Mouse (Mus musculus): ENCODE results near the gene Ap2b1. TPM values are rescaled to one million over a fixed set of nuclear protein-coding genes. Genes with fewer than 3 reads are reported as not detected.

Ap2b1 gene
- polyA plus RNA-seq, 1 experiment from 2014 or later: 82.2 TPM

DNA sequence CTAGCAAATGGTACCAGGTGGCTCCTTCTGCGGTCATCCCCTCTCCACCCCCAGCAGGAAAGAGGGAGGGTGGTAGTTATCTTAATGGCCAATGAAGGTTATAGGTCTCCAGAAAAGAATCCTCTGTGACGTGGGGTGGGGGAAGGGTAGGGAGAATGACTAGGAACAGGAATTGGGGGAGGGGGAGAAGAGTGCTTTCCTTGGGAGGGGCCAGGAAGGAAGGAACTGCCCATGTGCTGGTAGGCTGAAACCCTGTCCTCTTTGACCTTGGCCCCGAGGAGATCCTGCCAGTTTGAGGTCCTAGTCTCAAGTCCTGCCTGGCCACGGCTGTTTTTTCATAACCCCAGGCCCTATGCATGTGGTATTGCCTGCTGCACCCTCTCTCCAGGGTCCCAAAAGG, 150.5 kb downstream of the Ap2b1 start:
- 64% methylated on average over 4 of the region's 4 CpGs for WGBS
- no peak overlapping the region for H3K27ac ChIP-seq
- ATAC-seq: no peak
- H3K4me2 ChIP-seq: no peak overlapping the region
- H3K27me3 ChIP-seq: peaks cover 30% of the 10 kb centered on the region
- H3K4me3 ChIP-seq: no peak overlapping the region
- no peak overlapping the region for H3K9ac ChIP-seq
- H3K9me3 ChIP-seq (replicated peaks): no peaks in the 10 kb centered on the region
- H3K36me3 ChIP-seq (ENCODE audit: poor library complexity, severe bottlenecking): no peaks in the 10 kb centered on the region
- peaks cover 17% of the 10 kb centered on the region for H3K4me1 ChIP-seq

DNA sequence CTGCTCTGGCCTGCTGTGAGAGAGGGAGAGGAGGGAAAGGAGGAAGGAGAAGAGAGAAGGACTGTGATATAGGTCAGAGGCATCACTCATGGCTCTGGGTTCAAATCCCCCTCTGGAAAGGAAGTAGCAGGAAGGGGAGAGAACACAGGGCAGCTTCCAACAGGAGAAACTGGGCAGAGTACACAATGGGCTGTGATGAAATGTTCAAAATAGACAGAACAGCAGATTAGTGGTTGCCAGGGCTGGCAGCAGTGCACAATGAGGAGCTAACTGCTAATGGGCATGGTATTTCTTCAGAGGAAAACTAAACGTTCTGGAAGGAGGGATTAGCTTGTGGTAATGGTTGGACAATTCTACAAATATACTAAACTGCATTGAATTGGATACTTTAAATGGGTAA, 151.7 kb downstream of the Ap2b1 start:
- no peak overlapping the region for H3K4me2 ChIP-seq
- WGBS: 21% methylated on average over 1 of the region's 1 CpGs
- H3K27ac ChIP-seq: no peak overlapping the region
- peaks cover 18% of the 10 kb centered on the region for H3K27me3 ChIP-seq
- H3K4me1 ChIP-seq: peaks cover 17% of the 10 kb centered on the region
- no peak overlapping the region for H3K4me3 ChIP-seq
- no peak overlapping the region for H3K9ac ChIP-seq
- H3K9me3 ChIP-seq (replicated peaks): no peaks in the 10 kb centered on the region
- no peak for ATAC-seq
- H3K36me3 ChIP-seq (ENCODE audit: poor library complexity, severe bottlenecking): no peaks in the 10 kb centered on the region

DNA sequence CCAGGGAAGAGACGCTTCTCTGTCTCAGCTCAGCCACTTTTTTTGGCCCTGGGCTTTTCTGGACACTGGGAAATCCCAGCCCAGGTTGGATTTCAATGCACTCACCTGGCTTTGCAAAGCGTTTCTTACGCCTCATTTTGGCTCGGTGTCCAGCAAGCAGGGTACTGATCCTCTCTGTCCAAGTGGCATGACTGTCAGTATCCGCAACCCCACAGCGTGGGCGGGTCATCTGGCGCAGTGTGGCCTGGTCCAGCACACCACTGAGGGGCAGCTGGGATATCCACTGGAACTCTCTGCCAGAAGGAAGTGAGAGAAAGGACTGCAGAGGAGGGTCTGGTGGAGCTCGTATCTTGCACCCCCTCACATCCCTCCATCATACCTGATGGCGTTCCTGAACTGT, 152.5 kb downstream of the Ap2b1 start:
- Histone ChIP-seq H3K27me3 (peaks cover 14% of the 10 kb centered on the region; the same call in 1 of the 2 replicates), H3K9ac (no peak overlapping the region), H3K9me3 (replicated peaks) (no peaks in the 10 kb centered on the region), H3K27ac (no peak overlapping the region), H3K36me3 (ENCODE audit: poor library complexity, severe bottlenecking) (no peaks in the 10 kb centered on the region), H3K4me3 (no peak overlapping the region), H3K4me2 (no peak overlapping the region), H3K4me1 (peaks cover 17% of the 10 kb centered on the region)
- no peak for ATAC-seq
- WGBS: 89% methylated on average over 10 of the region's 10 CpGs

DNA sequence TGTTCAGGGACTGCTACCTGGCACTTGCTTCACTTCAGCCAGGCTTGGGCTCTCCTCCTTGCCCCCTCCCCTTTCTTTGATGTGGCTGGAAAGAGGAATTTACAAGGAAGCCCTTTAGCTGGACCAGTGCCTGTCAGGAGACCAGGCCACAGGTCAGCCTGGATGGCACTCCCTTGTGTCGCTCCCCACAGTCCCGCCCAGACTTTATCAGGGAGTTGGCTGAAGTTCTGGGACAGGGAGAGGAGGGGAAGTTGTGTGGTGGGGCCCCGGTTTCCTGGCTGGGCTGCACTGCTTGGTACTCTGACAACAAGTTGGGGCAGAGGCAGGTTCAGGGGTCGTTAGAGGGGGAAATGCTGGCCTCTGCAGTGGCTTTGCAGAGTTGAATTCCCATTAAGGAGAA, 155.7 kb downstream of the Ap2b1 start:
- Histone ChIP-seq H3K4me1 (no peaks in the 10 kb centered on the region), H3K9me3 (replicated peaks) (no peaks in the 10 kb centered on the region), H3K36me3 (ENCODE audit: poor library complexity, severe bottlenecking) (no peaks in the 10 kb centered on the region), H3K9ac (no peak overlapping the region), H3K4me3 (no peak overlapping the region), H3K27ac (no peak overlapping the region), H3K27me3 (no peaks in the 10 kb centered on the region), H3K4me2 (no peak overlapping the region)
- 41% methylated on average over 4 of the region's 4 CpGs for WGBS
- ATAC-seq: no peak

Other genes with a start within 250 kb of the Ap2b1 start
- 0.28 and 0.61 TPM in 2 replicates for gene Slfn2, start 233.9 kb upstream of the Ap2b1 start, polyA plus RNA-seq (2015; fragmentation: Nextera tagmentation; extraction: Ambion mirVana)
- gene Slfn1, start 182.2 kb upstream of the Ap2b1 start, polyA plus RNA-seq (2015; fragmentation: Nextera tagmentation; extraction: Ambion mirVana): not detected in 2 replicates
- not detected in 2 replicates for gene Slfn4, start 123.8 kb upstream of the Ap2b1 start, polyA plus RNA-seq (2015; fragmentation: Nextera tagmentation; extraction: Ambion mirVana)
- gene Slfn3, start 107.7 kb upstream of the Ap2b1 start, polyA plus RNA-seq (2015; fragmentation: Nextera tagmentation; extraction: Ambion mirVana): 0.13 and 0.26 TPM in 2 replicates
- 0.04 and 0.14 TPM in 2 replicates for gene Slfn14, start 12.3 kb upstream of the Ap2b1 start, polyA plus RNA-seq (2015; fragmentation: Nextera tagmentation; extraction: Ambion mirVana)
- gene Pex12, start 3.6 kb downstream of the Ap2b1 start, polyA plus RNA-seq (2015; fragmentation: Nextera tagmentation; extraction: Ambion mirVana): 17.7 and 18.2 TPM in 2 replicates
- 6.5 and 9.9 TPM in 2 replicates for gene Rasl10b, start 110.1 kb downstream of the Ap2b1 start, polyA plus RNA-seq (2015; fragmentation: Nextera tagmentation; extraction: Ambion mirVana)
- 0.21 and 0.30 TPM in 2 replicates for gene Gas2l2, start 130.4 kb downstream of the Ap2b1 start, polyA plus RNA-seq (2015; fragmentation: Nextera tagmentation; extraction: Ambion mirVana)
- gene 1700020L24Rik, start 138.7 kb downstream of the Ap2b1 start, polyA plus RNA-seq (2015; fragmentation: Nextera tagmentation; extraction: Ambion mirVana): not detected in 2 replicates
- 2.5 TPM in 2 replicates for gene Mmp28, start 164.0 kb downstream of the Ap2b1 start, polyA plus RNA-seq (2015; fragmentation: Nextera tagmentation; extraction: Ambion mirVana)
- 20.5 and 21.3 TPM in 2 replicates for gene Taf15, start 174.1 kb downstream of the Ap2b1 start, polyA plus RNA-seq (2015; fragmentation: Nextera tagmentation; extraction: Ambion mirVana)
- gene Heatr9, start 223.2 kb downstream of the Ap2b1 start, polyA plus RNA-seq (2015; fragmentation: Nextera tagmentation; extraction: Ambion mirVana): not detected in 2 replicates
- gene Ccl5, start 231.5 kb downstream of the Ap2b1 start, polyA plus RNA-seq (2015; fragmentation: Nextera tagmentation; extraction: Ambion mirVana): not detected in 2 replicates